Mouse (Mus musculus) liver, embryonic 14.5 days (tissue): ENCODE data around the gene Sart1.

Experiments
- CTCF ChIP-seq: IDR thresholded peaks from 2 replicates; pipeline ENCODE4 v1.5.1; 2016; ENCODE audit warnings: antibody characterized with exemption, low read depth, control low read depth
- EP300 ChIP-seq: IDR thresholded peaks from 2 replicates; pipeline ENCODE4 v1.6.1; 2016; ENCODE audit warnings: antibody characterized with exemption, low read depth

GRCm38 (mm10) chr19:5341360-5341759 lies 47.1 kb downstream of the Sart1 start:
- TF ChIP-seq CTCF (no peak), EP300 (no peak)
